Mouse (Mus musculus) ES-E14 (cell line): ENCODE measurements around the gene Tcf23.

Source experiments
- HCFC1 ChIP-seq: IDR thresholded peaks from 2 replicates; pipeline ENCODE4 v1.6.1; 2012; ENCODE audit warnings: low read length, inconsistent platforms, borderline replicate concordance; ENCODE audit not compliant: insufficient read depth
- MAFK ChIP-seq: IDR thresholded peaks from 2 replicates; pipeline ENCODE4 v1.6.1; 2014; ENCODE audit warnings: mild to moderate bottlenecking, low read depth, low read length, inconsistent platforms; ENCODE audit not compliant: insufficient read depth
- ZNF384 ChIP-seq: IDR thresholded peaks from 2 replicates; pipeline ENCODE4 v1.6.1; 2012; ENCODE audit warnings: low read depth, low read length, inconsistent platforms

GRCm38 (mm10) chr5:31001560-31001959 lies 33.1 kb downstream of the Tcf23 start:
- TF ChIP-seq MAFK: no peak
- no peak for TF ChIP-seq ZNF384
- TF ChIP-seq HCFC1: no peak
